Mouse (Mus musculus) spleen, adult 2 months (tissue): Measurements from ENCODE around the gene Elovl2. TPM values are rescaled to one million over a fixed set of nuclear protein-coding genes. Genes with fewer than 3 reads are reported as not detected.

Experiments
- DNase-seq, 2 experiments: peaks; one replicate each; pipeline versions ENCODE4 v3.0.0 to v3.0.0-alpha.2; 2012 to 2021; ENCODE audit warnings: low spot score in 2 of 2, low read depth in 1 of 2
- H3K27ac ChIP-seq: fragments of 200-500 bp; 2 replicates; pipeline ENCODE4 v1.5.1; 2012; ENCODE audit warnings: low read length, inconsistent platforms; ENCODE audit not compliant: insufficient read depth
- H3K27me3 ChIP-seq: fragments of 200-500 bp; 2 replicates; pipeline ENCODE4 v1.6.1; 2012; ENCODE audit warnings: mild to moderate bottlenecking, moderate library complexity, low read length, inconsistent platforms; ENCODE audit not compliant: control insufficient read depth, insufficient read depth
- H3K36me3 ChIP-seq: fragments of 200-500 bp; 2 replicates; pipeline ENCODE4 v1.6.1; 2012; ENCODE audit warnings: mild to moderate bottlenecking, low read length, inconsistent platforms; ENCODE audit not compliant: control insufficient read depth, insufficient read depth
- H3K4me1 ChIP-seq: fragments of 200-500 bp; 2 replicates; pipeline ENCODE4 v1.6.1; 2011; ENCODE audit warnings: inconsistent platforms; ENCODE audit not compliant: control insufficient read depth, insufficient read depth, insufficient read length
- H3K4me3 ChIP-seq: fragments of 200-500 bp; 2 replicates; pipeline ENCODE4 v1.5.1; 2011; ENCODE audit warnings: mild to moderate bottlenecking, inconsistent platforms; ENCODE audit not compliant: insufficient read depth, insufficient read length; ENCODE audit errors: extremely low read depth
- CTCF ChIP-seq: fragments of 200-500 bp; IDR thresholded peaks from 2 replicates; pipeline ENCODE4 v1.5.1; 2011; ENCODE audit warnings: mild to moderate bottlenecking, inconsistent platforms; ENCODE audit not compliant: insufficient read depth, insufficient read length, insufficient replicate concordance; ENCODE audit errors: extremely low read depth
- POLR2A ChIP-seq: fragments of 200-500 bp; IDR thresholded peaks from 2 replicates; pipeline ENCODE4 v1.6.1; 2011; ENCODE audit warnings: low read depth, low read length, inconsistent platforms
- WGBS: fragments of 180-500 bp; shearing (Covaris S2); methylation state at CpG from one replicate; pipeline ENCODE4 v1.1.7; 2018; 5-methylcytosine and 5-hydroxymethylcytosine counted together
- polyA plus RNA-seq: library from polyadenylated mRNA; depleted of rRNA; stranded (reverse); fragments of >200 nt; gene quantifications from 2 replicates; pipeline ENCODE4 v1.2.3, GENCODE M21; 2012

Gene Elovl2
- polyA plus RNA-seq, 1 experiment = 0.04 TPM

GRCm38 (mm10) chr13:41203691-41204090 is 16.5 kb downstream of the Elovl2 start:
- H3K36me3 ChIP-seq = no peaks in the 10 kb centered on the region
- H3K27ac ChIP-seq = no peak overlapping the region
- TF ChIP-seq POLR2A (no peak), CTCF (no peak)
- no peak overlapping the region for H3K4me3 ChIP-seq
- 88% methylated on average over 9 of the region's 9 CpGs for WGBS
- no peaks in the 10 kb centered on the region for H3K27me3 ChIP-seq
- no peak for DNase-seq
- H3K4me1 ChIP-seq = no peaks in the 10 kb centered on the region

- Histone ChIP-seq H3K4me1 (no peaks in the 10 kb centered on the region), H3K27me3 (no peaks in the 10 kb centered on the region), H3K36me3 (no peaks in the 10 kb centered on the region), H3K4me3 (no peak overlapping the region), H3K27ac (no peak overlapping the region)
- DNase-seq = no peak
- no peak for TF ChIP-seq POLR2A
- TF ChIP-seq CTCF = no peak
- WGBS = 54% methylated on average over 7 of the region's 7 CpGs
These were observed 16.9 kb downstream of the Elovl2 start for GRCm38 (mm10) chr13:41203289-41203688.

DNA sequence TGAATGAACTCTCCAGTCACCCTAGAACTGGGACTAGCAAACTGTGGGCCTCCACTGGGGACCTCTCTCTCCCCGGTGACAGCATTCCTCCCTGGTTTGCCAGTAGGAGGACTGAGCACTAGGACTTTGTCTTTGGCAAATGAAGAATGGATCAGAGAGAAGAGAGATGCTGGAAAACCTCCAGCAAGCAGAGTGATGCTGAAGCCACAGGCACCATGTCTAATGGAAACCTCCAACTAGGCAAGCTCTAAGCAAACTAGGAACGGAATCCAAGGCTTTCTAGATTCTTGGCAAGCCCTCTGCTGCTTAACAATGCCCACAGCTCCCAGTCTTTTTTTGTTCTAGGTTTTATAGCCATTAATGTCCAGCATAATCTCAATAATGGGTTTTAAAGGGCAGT is 19.3 kb downstream of the Elovl2 start:
- Histone ChIP-seq H3K27ac (no peak overlapping the region), H3K36me3 (no peaks in the 10 kb centered on the region), H3K4me1 (no peaks in the 10 kb centered on the region), H3K4me3 (no peak overlapping the region), H3K27me3 (no peaks in the 10 kb centered on the region)
- 84% methylated on average over 2 of the region's 2 CpGs for WGBS
- no peak for TF ChIP-seq POLR2A
- no peak for TF ChIP-seq CTCF
- DNase-seq = no peak

GRCm38 (mm10) chr13:41195640-41196333 is 24.4 kb downstream of the Elovl2 start:
- no peak overlapping the region for H3K27ac ChIP-seq
- H3K27me3 ChIP-seq = no peaks in the 10 kb centered on the region
- H3K4me3 ChIP-seq = no peak overlapping the region
- WGBS = 71% methylated on average over 3 of the region's 3 CpGs
- no peaks in the 10 kb centered on the region for H3K36me3 ChIP-seq
- TF ChIP-seq CTCF = no peak
- no peak for TF ChIP-seq POLR2A
- DNase-seq = no peak
- no peaks in the 10 kb centered on the region for H3K4me1 ChIP-seq

DNA sequence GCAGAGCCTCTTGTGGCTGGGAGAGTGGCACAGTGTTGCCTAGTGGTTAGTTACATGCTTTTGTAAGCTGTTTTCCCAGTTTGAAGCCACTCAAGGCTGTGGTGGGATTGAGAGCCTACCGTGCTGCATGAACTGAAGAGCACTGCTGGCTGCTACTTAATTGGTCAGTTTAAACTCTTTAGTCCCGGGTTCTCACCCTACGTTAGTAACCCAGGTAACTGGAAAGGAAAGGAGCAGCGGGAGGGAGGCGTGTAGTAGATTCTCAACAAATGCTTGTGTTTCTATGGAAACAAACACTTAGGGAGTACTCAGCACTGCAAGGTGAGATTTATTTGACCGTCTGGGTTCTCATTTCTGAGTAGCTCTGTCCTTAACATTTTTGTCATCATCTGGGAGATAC is 32.3 kb downstream of the Elovl2 start:
- WGBS = 88% methylated on average over 6 of the region's 6 CpGs
- no peaks in the 10 kb centered on the region for H3K27me3 ChIP-seq
- no peak overlapping the region for H3K4me3 ChIP-seq

GRCm38 (mm10) chr13:41158426-41158825 is 61.8 kb downstream of the Elovl2 start:
- no peak for TF ChIP-seq CTCF
- TF ChIP-seq POLR2A = no peak
- H3K4me1 ChIP-seq = no peaks in the 10 kb centered on the region
- WGBS = 72% methylated on average over 5 of the region's 5 CpGs
- DNase-seq = no peak
- no peaks in the 10 kb centered on the region for H3K36me3 ChIP-seq
- no peak overlapping the region for H3K4me3 ChIP-seq
- no peak overlapping the region for H3K27ac ChIP-seq
- no peaks in the 10 kb centered on the region for H3K27me3 ChIP-seq

More for the DNA sequence above, 32.3 kb downstream of the Elovl2 start:
- Histone ChIP-seq H3K27ac (no peak overlapping the region), H3K4me1 (no peaks in the 10 kb centered on the region), H3K36me3 (no peaks in the 10 kb centered on the region)
- no peak for DNase-seq
- no peak for TF ChIP-seq CTCF
- no peak for TF ChIP-seq POLR2A

DNA sequence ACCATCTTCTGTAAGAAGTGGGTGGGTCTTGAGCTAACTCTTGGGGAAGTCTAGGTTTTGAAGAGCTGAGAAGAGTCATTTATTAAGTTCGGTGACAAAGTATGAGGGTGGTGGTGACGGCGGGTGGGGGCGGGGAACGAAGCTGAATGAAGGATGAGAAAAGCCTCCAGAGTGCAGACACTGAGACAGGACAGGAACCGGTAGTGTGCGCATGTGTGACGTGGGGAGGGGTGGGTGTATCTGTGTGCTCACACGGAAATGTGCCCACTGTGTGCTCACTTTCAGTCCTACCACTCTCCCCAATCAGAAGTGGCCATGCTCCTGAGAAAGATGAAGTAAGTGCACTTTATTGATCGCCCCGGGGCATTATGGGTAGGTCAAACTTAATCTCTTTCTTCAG is 67.1 kb downstream of the Elovl2 start:
- DNase-seq = no peak
- no peak overlapping the region for H3K4me3 ChIP-seq
- 74% methylated on average over 11 of the region's 11 CpGs for WGBS

More for the DNA sequence above, 67.1 kb downstream of the Elovl2 start:
- no peak for TF ChIP-seq CTCF
- no peak for TF ChIP-seq POLR2A
- no peak overlapping the region for H3K27ac ChIP-seq
- no peaks in the 10 kb centered on the region for H3K27me3 ChIP-seq
- no peaks in the 10 kb centered on the region for H3K36me3 ChIP-seq
- H3K4me1 ChIP-seq = no peaks in the 10 kb centered on the region
